Mouse (Mus musculus) liver, postnatal 0 days (tissue): ENCODE measurements at regions not wholly inside any gene's neighbourhood (a gene's known extent, or its start where the extent isn't known, plus 50 kb on each side); places are given as distances from the start of the nearest gene placed in this dataset.

ENCODE experiments used
- CTCF ChIP-seq: sonication (generic); IDR thresholded peaks from 2 replicates; pipeline ENCODE4 v1.5.1; 2016; ENCODE audit warnings: antibody characterized with exemption, low read depth
- EP300 ChIP-seq: IDR thresholded peaks from 2 replicates; pipeline ENCODE4 v1.6.1; 2016; ENCODE audit warnings: antibody characterized with exemption, low read depth, mild to moderate bottlenecking

GRCm38 (mm10) chr11:24333111-24333510 lies 255.3 kb downstream of the Bcl11a start:
- TF ChIP-seq CTCF: no peak
- no peak for TF ChIP-seq EP300
